Mouse (Mus musculus) testis, adult 2 months (tissue): Measurements from ENCODE around the gene Fgfr4.

ENCODE experiments used
- CTCF ChIP-seq: fragments of 200-500 bp; IDR thresholded peaks from 2 replicates; pipeline ENCODE4 v1.5.1; 2012; ENCODE audit warnings: low read depth, mild to moderate bottlenecking, inconsistent platforms, low read length, moderate library complexity; ENCODE audit not compliant: control insufficient read depth, insufficient read depth, insufficient replicate concordance
- POLR2A ChIP-seq: fragments of 200-500 bp; IDR thresholded peaks from 2 replicates; pipeline ENCODE4 v1.6.1; 2012; ENCODE audit warnings: low read depth, mild to moderate bottlenecking, inconsistent platforms, low read length, moderate library complexity; ENCODE audit not compliant: control insufficient read depth

- no peak for TF ChIP-seq CTCF
- TF ChIP-seq POLR2A = no peak
Measured at GRCm38 (mm10) chr13:55140271-55140670, 12.2 kb upstream of the Fgfr4 start.
